Mouse (Mus musculus): ENCODE measurements around the gene Spryd3. TPM values are rescaled to one million over a fixed set of nuclear protein-coding genes. Genes with fewer than 3 reads are reported as not detected.

The Spryd3 gene
- total and polyA plus RNA-seq, 2 experiments from 2014 or later: 118 to 134 TPM

- H3K27ac ChIP-seq (ENCODE audit: low read depth, low read length): no peak overlapping the region
- no peaks in the 10 kb centered on the region for H3K9me3 ChIP-seq (ENCODE audit: low read length)
- no peak overlapping the region for H3K4me2 ChIP-seq (ENCODE audit: low read depth, low read length, poor library complexity, severe bottlenecking)
- H3K9ac ChIP-seq (replicated peaks; ENCODE audit: low read length, poor library complexity, severe bottlenecking): no peak overlapping the region
- TF ChIP-seq CTCF (IDR thresholded peaks at IDR 0.05): no peak
- no peaks in the 10 kb centered on the region for H3K27me3 ChIP-seq (ENCODE audit: insufficient read depth, low read length)
- peaks cover 21% of the 10 kb centered on the region for H3K36me3 ChIP-seq (ENCODE audit: insufficient read depth, low read length)
- WGBS: 87% methylated on average over 4 of the region's 4 CpGs
- no peak for ATAC-seq (ENCODE audit: low FRiP score)
- no peaks in the 10 kb centered on the region for H3K4me1 ChIP-seq (ENCODE audit: insufficient read depth, low read length)
- no peak overlapping the region for H3K4me3 ChIP-seq (ENCODE audit: low read depth, low read length)
- DNase-seq (ENCODE audit: low spot score): no peak
These were observed 22.4 kb downstream of the Spryd3 start for GRCm38 (mm10) chr15:102113674-102114073.

- Histone ChIP-seq H3K9ac (replicated peaks; ENCODE audit: low read length, poor library complexity, severe bottlenecking) (no peak overlapping the region), H3K27me3 (ENCODE audit: insufficient read depth, low read length) (no peaks in the 10 kb centered on the region), H3K4me1 (ENCODE audit: insufficient read depth, low read length) (no peaks in the 10 kb centered on the region; the same call in 1 of the 2 replicates), H3K4me2 (ENCODE audit: low read depth, low read length, poor library complexity, severe bottlenecking) (no peak overlapping the region), H3K4me3 (ENCODE audit: low read depth, low read length) (no peak overlapping the region), H3K36me3 (ENCODE audit: insufficient read depth, low read length) (peaks cover 16% of the 10 kb centered on the region), H3K9me3 (ENCODE audit: low read length) (no peaks in the 10 kb centered on the region), H3K27ac (ENCODE audit: low read depth, low read length) (no peak overlapping the region)
- 82% methylated on average over 8 of the region's 8 CpGs for WGBS
- no peak for TF ChIP-seq CTCF (IDR thresholded peaks at IDR 0.05)
- ATAC-seq (ENCODE audit: low FRiP score) (no peak), DNase-seq (ENCODE audit: low spot score) (no peak)
These were observed 23.2 kb downstream of the Spryd3 start for GRCm38 (mm10) chr15:102112827-102113226.

- ATAC-seq (ENCODE audit: low FRiP score) (no peak), DNase-seq (ENCODE audit: low spot score) (no peak)
- no peak overlapping the region for H3K4me3 ChIP-seq (ENCODE audit: low read depth, low read length)
- no peaks in the 10 kb centered on the region; the same call in 1 of the 2 replicates for H3K4me1 ChIP-seq (ENCODE audit: insufficient read depth, low read length)
- peaks cover 10% of the 10 kb centered on the region for H3K36me3 ChIP-seq (ENCODE audit: insufficient read depth, low read length)
- no peaks in the 10 kb centered on the region for H3K27me3 ChIP-seq (ENCODE audit: insufficient read depth, low read length)
- WGBS: 82% methylated on average over 6 of the region's 6 CpGs
- H3K9ac ChIP-seq (replicated peaks; ENCODE audit: low read length, poor library complexity, severe bottlenecking): no peak overlapping the region
- no peak overlapping the region for H3K4me2 ChIP-seq (ENCODE audit: low read depth, low read length, poor library complexity, severe bottlenecking)
- no peaks in the 10 kb centered on the region for H3K9me3 ChIP-seq (ENCODE audit: low read length)
- TF ChIP-seq CTCF (IDR thresholded peaks at IDR 0.05): no peak
- H3K27ac ChIP-seq (ENCODE audit: low read depth, low read length): no peak overlapping the region
These were observed 23.9 kb downstream of the Spryd3 start for GRCm38 (mm10) chr15:102112181-102112580.

- no peak overlapping the region for H3K4me2 ChIP-seq (ENCODE audit: low read depth, low read length, poor library complexity, severe bottlenecking)
- H3K27ac ChIP-seq (ENCODE audit: low read depth, low read length): no peak overlapping the region
- H3K4me3 ChIP-seq (ENCODE audit: low read depth, low read length): no peak overlapping the region
- DNase-seq (ENCODE audit: low spot score) (no peak), ATAC-seq (ENCODE audit: low FRiP score) (no peak)
- no peaks in the 10 kb centered on the region for H3K27me3 ChIP-seq (ENCODE audit: insufficient read depth, low read length)
- H3K9ac ChIP-seq (replicated peaks; ENCODE audit: low read length, poor library complexity, severe bottlenecking): no peak overlapping the region
- H3K36me3 ChIP-seq (ENCODE audit: insufficient read depth, low read length): peaks cover 3% of the 10 kb centered on the region; the same call in 1 of the 2 replicates
- no peak for TF ChIP-seq CTCF (IDR thresholded peaks at IDR 0.05)
- WGBS: 81% methylated on average over 11 of the region's 11 CpGs
- no peaks in the 10 kb centered on the region; the same call in 1 of the 2 replicates for H3K4me1 ChIP-seq (ENCODE audit: insufficient read depth, low read length)
- no peaks in the 10 kb centered on the region for H3K9me3 ChIP-seq (ENCODE audit: low read length)
These were observed 24.6 kb downstream of the Spryd3 start for GRCm38 (mm10) chr15:102111495-102111829.

- Histone ChIP-seq H3K4me2 (ENCODE audit: low read depth, low read length, poor library complexity, severe bottlenecking) (no peak overlapping the region), H3K4me3 (ENCODE audit: low read depth, low read length) (no peak overlapping the region), H3K27ac (ENCODE audit: low read depth, low read length) (no peak overlapping the region), H3K27me3 (ENCODE audit: insufficient read depth, low read length) (no peaks in the 10 kb centered on the region), H3K36me3 (ENCODE audit: insufficient read depth, low read length) (peaks cover 2% of the 10 kb centered on the region; the same call in 1 of the 2 replicates), H3K9me3 (ENCODE audit: low read length) (no peaks in the 10 kb centered on the region), H3K9ac (replicated peaks; ENCODE audit: low read length, poor library complexity, severe bottlenecking) (no peak overlapping the region), H3K4me1 (ENCODE audit: insufficient read depth, low read length) (no peaks in the 10 kb centered on the region; the same call in 1 of the 2 replicates)
- 75% methylated on average over 29 of the region's 29 CpGs for WGBS
- TF ChIP-seq CTCF (IDR thresholded peaks at IDR 0.05): no peak
- ATAC-seq (ENCODE audit: low FRiP score): 0 out of 2 replicates have a peak, but pooled peaks have one; percentile 11
- DNase-seq (ENCODE audit: low spot score): no peak
These were observed 25.1 kb downstream of the Spryd3 start for GRCm38 (mm10) chr15:102110701-102111494.

GRCm38 (mm10) chr15:102110271-102110670, 25.8 kb downstream of the Spryd3 start:
- no peaks in the 10 kb centered on the region for H3K36me3 ChIP-seq (ENCODE audit: insufficient read depth, low read length)
- no peaks in the 10 kb centered on the region for H3K9me3 ChIP-seq (ENCODE audit: low read length)
- DNase-seq (ENCODE audit: low spot score) (no peak), ATAC-seq (ENCODE audit: low FRiP score) (no peak)
- H3K9ac ChIP-seq (replicated peaks; ENCODE audit: low read length, poor library complexity, severe bottlenecking): no peak overlapping the region
- H3K4me1 ChIP-seq (ENCODE audit: insufficient read depth, low read length): no peaks in the 10 kb centered on the region; the same call in 1 of the 2 replicates
- H3K4me3 ChIP-seq (ENCODE audit: low read depth, low read length): no peak overlapping the region
- H3K27ac ChIP-seq (ENCODE audit: low read depth, low read length): no peak overlapping the region
- 94% methylated on average over 7 of the region's 7 CpGs for WGBS
- no peak for TF ChIP-seq CTCF (IDR thresholded peaks at IDR 0.05)
- no peaks in the 10 kb centered on the region for H3K27me3 ChIP-seq (ENCODE audit: insufficient read depth, low read length)
- H3K4me2 ChIP-seq (ENCODE audit: low read depth, low read length, poor library complexity, severe bottlenecking): no peak overlapping the region

Measured in midbrain, postnatal 0 days (tissue).